Mouse (Mus musculus): ENCODE results near the gene Kcnn3. TPM values are rescaled to one million over a fixed set of nuclear protein-coding genes. Genes with fewer than 3 reads are reported as not detected.

Kcnn3 gene
- polyA plus RNA-seq, 1 experiment, result 2.4 TPM

- Histone ChIP-seq H3K27me3 (ENCODE audit: control insufficient read depth, insufficient read depth, low read length) (no peaks in the 10 kb centered on the region; the same call in 1 of the 2 replicates), H3K4me1 (replicated peaks; ENCODE audit: control insufficient read depth, insufficient read depth, low read length) (no peaks in the 10 kb centered on the region), H3K36me3 (ENCODE audit: control insufficient read depth, insufficient read depth, low read length) (no peaks in the 10 kb centered on the region), H3K4me3 (ENCODE audit: control insufficient read depth, insufficient read depth, low read length) (no peak overlapping the region), H3K27ac (ENCODE audit: control insufficient read depth, insufficient read depth, low read length) (no peak overlapping the region)
- DNase-seq, result no peak
- no peak for TF ChIP-seq POLR2A (IDR thresholded peaks at IDR 0.05; ENCODE audit: control insufficient read depth, extremely low read depth, insufficient read depth, low read length, poor library complexity)
- TF ChIP-seq CTCF (IDR thresholded peaks at IDR 0.05; ENCODE audit: borderline replicate concordance, control insufficient read depth, extremely low read depth, insufficient read depth, low read length, poor library complexity), result no peak
- WGBS, result 55% methylated on average over 15 of the region's 15 CpGs
Observed at GRCm38 (mm10) chr3:89511400-89511799, 8.6 kb upstream of the Kcnn3 start.

GRCm38 (mm10) chr3:89512225-89512624 lies 7.7 kb upstream of the Kcnn3 start:
- no peaks in the 10 kb centered on the region for H3K36me3 ChIP-seq (ENCODE audit: control insufficient read depth, insufficient read depth, low read length)
- no peak for TF ChIP-seq POLR2A (IDR thresholded peaks at IDR 0.05; ENCODE audit: control insufficient read depth, extremely low read depth, insufficient read depth, low read length, poor library complexity)
- TF ChIP-seq CTCF (IDR thresholded peaks at IDR 0.05; ENCODE audit: borderline replicate concordance, control insufficient read depth, extremely low read depth, insufficient read depth, low read length, poor library complexity), result peak; percentile 50; the same call in 1 of the 2 replicates
- DNase-seq, result peak; percentile 19
- no peak overlapping the region for H3K27ac ChIP-seq (ENCODE audit: control insufficient read depth, insufficient read depth, low read length)
- 92% methylated on average over 2 of the region's 2 CpGs for WGBS
- no peaks in the 10 kb centered on the region; the same call in 1 of the 2 replicates for H3K27me3 ChIP-seq (ENCODE audit: control insufficient read depth, insufficient read depth, low read length)
- no peaks in the 10 kb centered on the region for H3K4me1 ChIP-seq (replicated peaks; ENCODE audit: control insufficient read depth, insufficient read depth, low read length)
- H3K4me3 ChIP-seq (ENCODE audit: control insufficient read depth, insufficient read depth, low read length), result no peak overlapping the region

GRCm38 (mm10) chr3:89515444-89515843 lies 4.5 kb upstream of the Kcnn3 start:
- H3K27me3 ChIP-seq (ENCODE audit: control insufficient read depth, insufficient read depth, low read length), result peaks cover 2% of the 10 kb centered on the region; the same call in 1 of the 2 replicates
- H3K4me3 ChIP-seq (ENCODE audit: control insufficient read depth, insufficient read depth, low read length), result no peak overlapping the region
- no peaks in the 10 kb centered on the region for H3K36me3 ChIP-seq (ENCODE audit: control insufficient read depth, insufficient read depth, low read length)
- TF ChIP-seq CTCF (IDR thresholded peaks at IDR 0.05; ENCODE audit: borderline replicate concordance, control insufficient read depth, extremely low read depth, insufficient read depth, low read length, poor library complexity) (no peak), POLR2A (IDR thresholded peaks at IDR 0.05; ENCODE audit: control insufficient read depth, extremely low read depth, insufficient read depth, low read length, poor library complexity) (no peak)
- WGBS, result 67% methylated on average over 11 of the region's 11 CpGs
- H3K4me1 ChIP-seq (replicated peaks; ENCODE audit: control insufficient read depth, insufficient read depth, low read length), result no peaks in the 10 kb centered on the region
- no peak for DNase-seq
- no peak overlapping the region for H3K27ac ChIP-seq (ENCODE audit: control insufficient read depth, insufficient read depth, low read length)

GRCm38 (mm10) chr3:89516321-89516720 lies 3.6 kb upstream of the Kcnn3 start:
- no peak overlapping the region for H3K27ac ChIP-seq (ENCODE audit: control insufficient read depth, insufficient read depth, low read length)
- no peak for DNase-seq
- TF ChIP-seq CTCF (IDR thresholded peaks at IDR 0.05; ENCODE audit: borderline replicate concordance, control insufficient read depth, extremely low read depth, insufficient read depth, low read length, poor library complexity), result no peak
- TF ChIP-seq POLR2A (IDR thresholded peaks at IDR 0.05; ENCODE audit: control insufficient read depth, extremely low read depth, insufficient read depth, low read length, poor library complexity), result no peak
- 93% methylated on average over 5 of the region's 5 CpGs for WGBS
- H3K4me3 ChIP-seq (ENCODE audit: control insufficient read depth, insufficient read depth, low read length), result no peak overlapping the region
- H3K36me3 ChIP-seq (ENCODE audit: control insufficient read depth, insufficient read depth, low read length), result no peaks in the 10 kb centered on the region
- H3K4me1 ChIP-seq (replicated peaks; ENCODE audit: control insufficient read depth, insufficient read depth, low read length), result no peaks in the 10 kb centered on the region
- peaks cover 7% of the 10 kb centered on the region; the same call in 1 of the 2 replicates for H3K27me3 ChIP-seq (ENCODE audit: control insufficient read depth, insufficient read depth, low read length)

GRCm38 (mm10) chr3:89520618-89521502 lies 896 bp downstream of the Kcnn3 start:
- no peaks in the 10 kb centered on the region for H3K4me1 ChIP-seq (replicated peaks; ENCODE audit: control insufficient read depth, insufficient read depth, low read length)
- TF ChIP-seq POLR2A (IDR thresholded peaks at IDR 0.05; ENCODE audit: control insufficient read depth, extremely low read depth, insufficient read depth, low read length, poor library complexity), result no peak
- no peak for TF ChIP-seq CTCF (IDR thresholded peaks at IDR 0.05; ENCODE audit: borderline replicate concordance, control insufficient read depth, extremely low read depth, insufficient read depth, low read length, poor library complexity)
- no peak overlapping the region for H3K4me3 ChIP-seq (ENCODE audit: control insufficient read depth, insufficient read depth, low read length)
- no peaks in the 10 kb centered on the region for H3K36me3 ChIP-seq (ENCODE audit: control insufficient read depth, insufficient read depth, low read length)
- no peak overlapping the region for H3K27ac ChIP-seq (ENCODE audit: control insufficient read depth, insufficient read depth, low read length)
- WGBS, result 15% methylated on average over 25 of the region's 25 CpGs
- no peak for DNase-seq
- H3K27me3 ChIP-seq (ENCODE audit: control insufficient read depth, insufficient read depth, low read length), result peaks cover 7% of the 10 kb centered on the region; the same call in 1 of the 2 replicates

- Histone ChIP-seq H3K4me3 (ENCODE audit: control insufficient read depth, insufficient read depth, low read length) (no peak overlapping the region), H3K4me1 (replicated peaks; ENCODE audit: control insufficient read depth, insufficient read depth, low read length) (no peaks in the 10 kb centered on the region), H3K27me3 (ENCODE audit: control insufficient read depth, insufficient read depth, low read length) (peaks cover 7% of the 10 kb centered on the region; the same call in 1 of the 2 replicates), H3K36me3 (ENCODE audit: control insufficient read depth, insufficient read depth, low read length) (no peaks in the 10 kb centered on the region), H3K27ac (ENCODE audit: control insufficient read depth, insufficient read depth, low read length) (no peak overlapping the region)
- no peak for DNase-seq
- TF ChIP-seq POLR2A (IDR thresholded peaks at IDR 0.05; ENCODE audit: control insufficient read depth, extremely low read depth, insufficient read depth, low read length, poor library complexity), result no peak
- TF ChIP-seq CTCF (IDR thresholded peaks at IDR 0.05; ENCODE audit: borderline replicate concordance, control insufficient read depth, extremely low read depth, insufficient read depth, low read length, poor library complexity), result no peak
- WGBS, result 27% methylated on average over 7 of the region's 7 CpGs
Observed at GRCm38 (mm10) chr3:89521503-89521854, 1.5 kb downstream of the Kcnn3 start.
